Mouse (Mus musculus): Measurements from ENCODE around the gene Tas1r3.

- peak; percentile 63 for TF ChIP-seq CTCF (IDR thresholded peaks at IDR 0.05; ENCODE audit: low read depth)
- TF ChIP-seq EP300 (optimal IDR thresholded peaks at IDR 0.05), result no peak
Observed at GRCm38 (mm10) chr4:155846871-155847578, 16.1 kb downstream of the Tas1r3 start, which contains the start of gene Dvl1.
